Mouse (Mus musculus) embryonic facial prominence, embryonic 10.5 days (tissue): ENCODE data around the gene Rsl24d1. TPM values are rescaled to one million over a fixed set of nuclear protein-coding genes. Genes with fewer than 3 reads are reported as not detected.
"Not testable (repeated sequence)": the region's sequence is repeated elsewhere in the genome, so short reads cannot be mapped to it uniquely, and the experiment has no call there.

Source experiments
- DNase-seq: peaks from one replicate; pipeline ENCODE4 v3.0.0-alpha.2; 2017; ENCODE audit warnings: low spot score
- H3K27ac ChIP-seq: fragments of 300-500 bp; sonication (generic); replicated peaks from 2 replicates; pipeline ENCODE4 v1.5.1; 2016; ENCODE audit warnings: mild to moderate bottlenecking
- H3K27me3 ChIP-seq: fragments of 300-500 bp; sonication (generic); replicated peaks from 2 replicates; pipeline ENCODE4 v1.6.1; 2016; ENCODE audit warnings: low read depth, mild to moderate bottlenecking; ENCODE audit not compliant: poor library complexity, severe bottlenecking
- H3K36me3 ChIP-seq: fragments of 300-500 bp; sonication (generic); replicated peaks from 2 replicates; pipeline ENCODE4 v1.6.1; 2016; ENCODE audit warnings: mild to moderate bottlenecking, moderate library complexity
- H3K4me1 ChIP-seq: fragments of 300-500 bp; sonication (generic); 2 replicates; pipeline ENCODE4 v1.6.1; 2016
- H3K4me3 ChIP-seq: fragments of 300-500 bp; sonication (generic); 2 replicates; pipeline ENCODE4 v1.5.1; 2016; ENCODE audit warnings: mild to moderate bottlenecking, moderate library complexity
- H3K9me3 ChIP-seq: fragments of 300-500 bp; sonication (generic); 2 replicates; pipeline ENCODE4 v1.6.1; 2016; ENCODE audit warnings: mild to moderate bottlenecking
- WGBS: fragments of 180-500 bp; shearing (Covaris S2); methylation state at CpG from one replicate; pipeline ENCODE4 v1.1.7; 2016; 5-methylcytosine and 5-hydroxymethylcytosine counted together
- polyA plus RNA-seq: library from polyadenylated mRNA; unstranded; fragments of >200 nt; fragmentation: Nextera tagmentation; extraction: Ambion mirVana; gene quantifications from 2 replicates; pipeline ENCODE4 v1.2.1, GENCODE M21; 2016

Rsl24d1 gene
- 162 and 164 TPM in 2 replicates for polyA plus RNA-seq

GRCm38 (mm10) chr9:73112919-73113906 lies at the start of gene Rsl24d1:
TSS of gene Rsl24d1 (plus strand) at chr9:73113426.
- WGBS = under 1% methylated on average over 64 of the region's 64 CpGs
- H3K9me3 ChIP-seq = no peaks in the 10 kb centered on the region
- H3K36me3 ChIP-seq = peaks cover 33% of the 10 kb centered on the region
- peaks cover 11% of the 10 kb centered on the region for H3K4me1 ChIP-seq
- peak within 1 kb of the TSS; percentile 87 for H3K27ac ChIP-seq
- no peaks in the 10 kb centered on the region for H3K27me3 ChIP-seq
- DNase-seq = peak; percentile 90
- peak within 1 kb of the TSS; percentile 95 for H3K4me3 ChIP-seq

- H3K27me3 ChIP-seq = no peaks in the 10 kb centered on the region
- H3K4me3 ChIP-seq = peak overlapping the region; percentile 43
- DNase-seq = peak; percentile 70
These were observed 49.5 kb upstream of the Rsl24d1 start for GRCm38 (mm10) chr9:73063621-73064290.

GRCm38 (mm10) chr9:73067086-73067485 lies 46.1 kb upstream of the Rsl24d1 start:
- Histone ChIP-seq H3K4me3 (peak overlapping the region; percentile 37), H3K4me1 (peaks cover 36% of the 10 kb centered on the region), H3K9me3 (no peaks in the 10 kb centered on the region; the same call in 1 of the 2 replicates), H3K36me3 (no peaks in the 10 kb centered on the region), H3K27me3 (no peaks in the 10 kb centered on the region), H3K27ac (peak overlapping the region; percentile 65)
- WGBS = 22% methylated on average over 10 of the region's 10 CpGs
- DNase-seq = peak; percentile 72

More at GRCm38 (mm10) chr9:73063621-73064290, 49.5 kb upstream of the Rsl24d1 start:
- Histone ChIP-seq H3K36me3 (no peaks in the 10 kb centered on the region), H3K4me1 (peaks cover 36% of the 10 kb centered on the region), H3K27ac (peak overlapping the region; percentile 72), H3K9me3 (no peaks in the 10 kb centered on the region)
- WGBS = 15% methylated on average over 15 of the region's 15 CpGs

- 70% methylated on average over 6 of the region's 6 CpGs for WGBS
- Histone ChIP-seq H3K27ac (0 out of 2 replicates have a peak overlapping the region, but pooled peaks have one; percentile 57), H3K27me3 (no peaks in the 10 kb centered on the region), H3K36me3 (no peaks in the 10 kb centered on the region), H3K9me3 (no peaks in the 10 kb centered on the region; the same call in 1 of the 2 replicates), H3K4me1 (peaks cover 35% of the 10 kb centered on the region), H3K4me3 (no peak overlapping the region)
- no peak for DNase-seq
These were observed 45.0 kb upstream of the Rsl24d1 start for GRCm38 (mm10) chr9:73068230-73068679.

- Histone ChIP-seq H3K36me3 (no peaks in the 10 kb centered on the region), H3K27me3 (no peaks in the 10 kb centered on the region), H3K4me1 (peaks cover 30% of the 10 kb centered on the region), H3K27ac (no peak overlapping the region), H3K9me3 (no peaks in the 10 kb centered on the region; the same call in 1 of the 2 replicates), H3K4me3 (no peak overlapping the region)
- 87% methylated on average over 6 of the region's 6 CpGs for WGBS
- no peak for DNase-seq
These were observed 44.5 kb upstream of the Rsl24d1 start for GRCm38 (mm10) chr9:73068688-73069087.

- no peaks in the 10 kb centered on the region for H3K36me3 ChIP-seq
- no peaks in the 10 kb centered on the region for H3K27me3 ChIP-seq
- H3K4me3 ChIP-seq = no peak overlapping the region
- WGBS = 73% methylated on average over 10 of the region's 10 CpGs
- peaks cover 18% of the 10 kb centered on the region for H3K4me1 ChIP-seq
- no peak for DNase-seq
- no peaks in the 10 kb centered on the region; the same call in 1 of the 2 replicates for H3K9me3 ChIP-seq
- no peak overlapping the region for H3K27ac ChIP-seq
These were observed 42.1 kb upstream of the Rsl24d1 start for GRCm38 (mm10) chr9:73070971-73071659.

GRCm38 (mm10) chr9:73072426-73072825 lies 40.8 kb upstream of the Rsl24d1 start:
- Histone ChIP-seq H3K27ac (no peak overlapping the region), H3K36me3 (no peaks in the 10 kb centered on the region), H3K27me3 (no peaks in the 10 kb centered on the region), H3K4me3 (no peak overlapping the region), H3K4me1 (peaks cover 10% of the 10 kb centered on the region), H3K9me3 (no peaks in the 10 kb centered on the region; the same call in 1 of the 2 replicates)
- DNase-seq = no peak
- WGBS = 84% methylated on average over 8 of the region's 8 CpGs

- H3K36me3 ChIP-seq = no peaks in the 10 kb centered on the region
- H3K27ac ChIP-seq = no peak overlapping the region
- H3K4me1 ChIP-seq = peaks cover 3% of the 10 kb centered on the region
- no peak for DNase-seq
- WGBS = 90% methylated on average over 5 of the region's 5 CpGs
- H3K4me3 ChIP-seq = no peak overlapping the region
- no peaks in the 10 kb centered on the region for H3K27me3 ChIP-seq
- no peaks in the 10 kb centered on the region; the same call in 1 of the 2 replicates for H3K9me3 ChIP-seq
These were observed 40.1 kb upstream of the Rsl24d1 start for GRCm38 (mm10) chr9:73073169-73073568.

GRCm38 (mm10) chr9:73079349-73079748 lies 33.9 kb upstream of the Rsl24d1 start:
- H3K27ac ChIP-seq = not testable (repeated sequence)

GRCm38 (mm10) chr9:73079801-73080325 lies 33.4 kb upstream of the Rsl24d1 start:
- WGBS = 38% methylated on average over 7 of the region's 7 CpGs
- H3K4me1 ChIP-seq = no peaks in the 10 kb centered on the region
- no peaks in the 10 kb centered on the region for H3K27me3 ChIP-seq
- H3K4me3 ChIP-seq = no peak overlapping the region
- no peaks in the 10 kb centered on the region for H3K36me3 ChIP-seq
- DNase-seq = no peak
- no peak overlapping the region for H3K27ac ChIP-seq
- H3K9me3 ChIP-seq = no peaks in the 10 kb centered on the region

More at GRCm38 (mm10) chr9:73079349-73079748, 33.9 kb upstream of the Rsl24d1 start:
- DNase-seq, H3K36me3 ChIP-seq, H3K4me3 ChIP-seq, H3K4me1 ChIP-seq, H3K27me3 ChIP-seq, H3K9me3 ChIP-seq: not testable (repeated sequence)
- 90% methylated on average over 11 of the region's 12 CpGs for WGBS

GRCm38 (mm10) chr9:73082291-73083000 lies 30.8 kb upstream of the Rsl24d1 start:
- no peaks in the 10 kb centered on the region for H3K4me1 ChIP-seq
- H3K27ac ChIP-seq = no peak overlapping the region
- H3K27me3 ChIP-seq = no peaks in the 10 kb centered on the region
- 80% methylated on average over 8 of the region's 8 CpGs for WGBS
- DNase-seq = no peak
- H3K9me3 ChIP-seq = no peaks in the 10 kb centered on the region
- no peaks in the 10 kb centered on the region for H3K36me3 ChIP-seq
- H3K4me3 ChIP-seq = no peak overlapping the region
